Mouse (Mus musculus) midbrain, embryonic 11.5 days (tissue): ENCODE results near the gene Fam71f1. TPM values are rescaled to one million over a fixed set of nuclear protein-coding genes. Genes with fewer than 3 reads are reported as not detected.
A peak's percentile ranks its signal among the peaks of the same experiment; 100 is the strongest.

Source experiments
- ATAC-seq: fragments of 200-750 bp; cut with Nextera tagmentation; 2 replicates; pipeline ENCODE4 v1.8.0; 2017; ENCODE audit warnings: moderate TSS enrichment, moderate library complexity; ENCODE audit not compliant: low FRiP score
- DNase-seq: peaks from one replicate; pipeline ENCODE4 v3.0.0; 2015; ENCODE audit warnings: low spot score; ENCODE audit errors: missing footprints
- H3K27ac ChIP-seq: fragments of 300-500 bp; sonication (generic); 2 replicates; pipeline ENCODE4 v1.5.1; 2014; ENCODE audit warnings: low read depth, low read length
- H3K27me3 ChIP-seq: fragments of 300-500 bp; sonication (generic); 2 replicates; pipeline ENCODE4 v1.6.1; 2014; ENCODE audit warnings: mild to moderate bottlenecking, low read length, moderate library complexity, mixed read lengths; ENCODE audit not compliant: control insufficient read depth, insufficient read depth
- H3K36me3 ChIP-seq: fragments of 300-500 bp; sonication (generic); 2 replicates; pipeline ENCODE4 v1.6.1; 2014; ENCODE audit warnings: mild to moderate bottlenecking, low read length, moderate library complexity, mixed read lengths; ENCODE audit not compliant: control insufficient read depth, insufficient read depth
- H3K4me1 ChIP-seq: fragments of 300-500 bp; sonication (generic); 2 replicates; pipeline ENCODE4 v1.6.1; 2014; ENCODE audit warnings: low read length; ENCODE audit not compliant: control insufficient read depth, insufficient read depth
- H3K4me2 ChIP-seq: fragments of 300-500 bp; sonication (generic); 2 replicates; pipeline ENCODE4 v1.6.1; 2014; ENCODE audit warnings: mild to moderate bottlenecking, moderate library complexity
- H3K4me3 ChIP-seq: fragments of 300-500 bp; sonication (generic); 2 replicates; pipeline ENCODE4 v1.5.1; 2014; ENCODE audit warnings: low read depth, low read length
- H3K9ac ChIP-seq: fragments of 300-500 bp; sonication (generic); 2 replicates; pipeline ENCODE4 v1.6.1; 2014; ENCODE audit warnings: low read length
- H3K9me3 ChIP-seq: fragments of 300-500 bp; sonication (generic); 2 replicates; pipeline ENCODE4 v1.6.1; 2016; ENCODE audit warnings: low read length; ENCODE audit not compliant: control insufficient read depth
- WGBS: fragments of 180-500 bp; shearing (Covaris S2); extraction: QIAGEN DNeasy Blood & Tissue Kit; methylation state at CpG from one replicate; pipeline ENCODE4 v1.1.7; 2014; 5-methylcytosine and 5-hydroxymethylcytosine counted together
- polyA plus RNA-seq: library from polyadenylated mRNA; unstranded; fragments of >200 nt; fragmentation: Nextera tagmentation; extraction: Ambion mirVana; gene quantifications from 2 replicates; pipeline ENCODE4 v1.2.1, GENCODE M21; 2014

The Fam71f1 gene
- polyA plus RNA-seq, 1 experiment from 2014 or later: not detected

DNA sequence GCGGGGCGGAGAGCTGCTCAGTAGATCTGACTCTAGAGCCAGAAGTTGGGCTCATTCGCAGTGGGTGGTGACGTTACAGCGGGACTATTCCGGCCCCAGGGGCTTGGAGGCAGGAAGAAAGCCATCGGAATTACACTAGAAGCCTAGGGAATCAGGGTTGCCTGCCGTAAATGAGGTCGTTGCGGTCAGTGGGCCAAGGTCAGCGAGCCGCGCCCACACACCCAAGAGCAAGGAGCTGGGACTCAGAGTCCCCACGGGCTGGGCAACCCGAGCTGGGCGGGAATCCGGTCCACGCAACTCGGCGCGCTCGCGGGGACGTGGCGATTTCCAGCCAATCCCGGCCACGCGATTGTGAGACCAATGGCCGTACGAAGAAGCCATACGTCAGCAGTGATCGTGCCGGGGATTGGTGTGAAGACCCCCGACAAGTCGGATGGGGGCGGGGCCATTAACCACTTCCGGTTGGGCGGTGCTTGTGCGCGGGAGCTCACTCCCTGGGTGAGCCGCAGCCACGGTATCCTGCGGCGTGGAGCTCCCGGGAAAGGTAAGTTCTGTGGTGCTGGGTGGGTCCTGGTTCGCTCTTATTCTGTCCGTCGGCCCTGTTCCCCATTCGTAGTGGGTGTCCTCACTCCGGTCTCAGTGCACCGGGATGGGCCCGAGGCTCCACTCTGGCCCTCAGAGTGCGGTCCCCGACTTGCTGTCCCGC, 28.9 kb downstream of the Fam71f1 start, which contains the start of gene Calu:
TSS of gene Calu (plus strand) at position 405 of the 706 bp plus-strand sequence.
- WGBS: under 1% methylated on average over 55 of the region's 55 CpGs
- Histone ChIP-seq H3K4me1 (peaks cover 11% of the 10 kb centered on the region), H3K9ac (peak within 1 kb of the TSS; percentile 83), H3K9me3 (no peaks in the 10 kb centered on the region), H3K4me3 (peak within 1 kb of the TSS; percentile 85), H3K27me3 (no peaks in the 10 kb centered on the region), H3K27ac (peak within 1 kb of the TSS; percentile 44; the same call in 1 of the 2 replicates), H3K4me2 (peak within 1 kb of the TSS; percentile 78), H3K36me3 (no peaks in the 10 kb centered on the region)
- DNase-seq (peak; percentile 100), ATAC-seq (peak; percentile 100)

DNA sequence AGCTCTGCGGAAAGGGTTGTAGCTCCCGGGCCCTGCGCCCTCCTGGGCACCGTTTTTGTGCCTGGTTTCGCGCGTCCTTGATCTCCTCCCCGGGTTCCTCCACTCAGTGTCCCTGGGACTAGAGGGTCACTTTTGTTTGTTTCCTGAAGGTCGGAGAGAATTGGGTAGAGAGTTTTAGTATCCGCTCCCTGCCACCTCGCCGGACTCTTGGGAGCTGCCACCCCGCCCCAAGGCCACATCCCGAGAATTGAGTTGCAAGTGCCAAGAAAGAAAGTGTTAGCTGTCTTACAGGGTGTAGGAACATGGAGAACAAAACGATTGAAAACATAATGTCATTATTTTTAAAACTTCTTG, 29.4 kb downstream of the Fam71f1 start:
- peak overlapping the region; percentile 85 for H3K4me3 ChIP-seq
- DNase-seq (no peak), ATAC-seq (no peak)
- H3K4me1 ChIP-seq: peaks cover 11% of the 10 kb centered on the region
- no peaks in the 10 kb centered on the region for H3K36me3 ChIP-seq
- no peaks in the 10 kb centered on the region for H3K27me3 ChIP-seq
- under 1% methylated on average over 15 of the region's 15 CpGs for WGBS
- no peaks in the 10 kb centered on the region for H3K9me3 ChIP-seq
- H3K9ac ChIP-seq: peak overlapping the region; percentile 77
- H3K4me2 ChIP-seq: peak overlapping the region; percentile 73
- H3K27ac ChIP-seq: peak overlapping the region; percentile 22; the same call in 1 of the 2 replicates

DNA sequence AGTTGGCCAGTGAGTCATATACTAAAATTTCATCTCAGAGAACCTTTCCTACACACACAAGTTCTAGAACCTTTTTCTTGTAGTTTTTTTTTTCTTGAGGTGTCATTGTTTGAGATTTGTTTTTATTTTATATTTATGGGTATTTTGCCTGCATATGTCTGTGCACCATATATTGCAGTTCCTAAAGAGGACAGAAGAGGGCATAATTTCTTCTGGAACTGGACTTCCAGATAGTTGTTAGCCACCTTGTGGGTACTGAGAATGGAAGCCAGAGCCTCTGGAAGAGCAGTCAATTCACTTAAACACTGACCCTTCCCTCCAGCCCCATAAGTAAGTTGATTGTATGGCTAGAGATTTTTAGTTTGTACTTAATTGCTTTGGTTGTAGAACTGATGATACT, 32.7 kb downstream of the Fam71f1 start:
- ATAC-seq (no peak), DNase-seq (no peak)

DNA sequence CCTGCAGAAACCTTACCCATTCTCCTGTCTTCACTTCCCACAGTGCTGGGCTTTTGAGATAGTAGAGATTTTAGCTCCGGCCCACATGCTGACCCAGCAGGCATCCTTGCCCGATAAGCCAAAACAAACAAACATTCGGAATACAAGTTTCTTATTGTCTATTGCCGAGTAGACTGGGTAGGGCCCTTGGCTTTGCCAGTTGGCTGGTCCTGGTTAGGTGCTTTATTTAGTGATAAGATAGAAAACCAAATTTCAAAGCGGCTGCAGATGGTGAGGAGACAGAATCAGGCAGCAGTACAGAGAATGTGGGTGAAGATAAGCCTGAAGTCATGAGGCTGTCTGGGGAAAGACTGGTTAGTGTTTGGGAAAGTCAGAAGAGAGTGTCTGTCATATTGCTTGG, 33.9 kb downstream of the Fam71f1 start:
- ATAC-seq (no peak), DNase-seq (no peak)
- Histone ChIP-seq H3K9me3 (no peaks in the 10 kb centered on the region), H3K4me1 (peaks cover 7% of the 10 kb centered on the region), H3K9ac (no peak overlapping the region), H3K4me3 (no peak overlapping the region), H3K4me2 (no peak overlapping the region), H3K36me3 (peaks cover 3% of the 10 kb centered on the region; the same call in 1 of the 2 replicates), H3K27me3 (no peaks in the 10 kb centered on the region), H3K27ac (no peak overlapping the region)
- WGBS: 40% methylated on average over 5 of the region's 5 CpGs

More for the DNA sequence above, 32.7 kb downstream of the Fam71f1 start:
- no peaks in the 10 kb centered on the region for H3K27me3 ChIP-seq
- H3K4me3 ChIP-seq: no peak overlapping the region
- H3K9ac ChIP-seq: no peak overlapping the region
- H3K4me1 ChIP-seq: peaks cover 11% of the 10 kb centered on the region
- H3K4me2 ChIP-seq: no peak overlapping the region
- H3K27ac ChIP-seq: no peak overlapping the region
- H3K9me3 ChIP-seq: no peaks in the 10 kb centered on the region
- H3K36me3 ChIP-seq: no peaks in the 10 kb centered on the region

DNA sequence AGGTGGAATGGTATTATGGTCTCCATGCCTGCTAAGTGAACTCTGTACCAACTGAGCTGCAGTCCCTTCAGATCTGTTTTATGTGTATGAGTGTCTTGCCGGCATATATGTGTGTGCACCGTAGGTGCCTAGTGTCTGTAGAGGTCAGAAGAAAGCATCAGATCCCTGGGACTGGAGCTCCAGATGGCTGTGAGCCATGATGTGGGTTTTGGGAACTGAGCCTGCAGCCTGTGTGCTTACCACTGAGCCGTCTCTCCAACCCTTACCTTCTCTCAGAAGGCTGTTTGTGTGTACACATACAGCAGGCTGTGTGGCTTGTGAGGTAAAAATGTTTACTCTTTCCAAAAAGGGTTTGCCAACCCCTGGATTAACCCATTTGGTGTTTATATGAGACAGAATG, 40.4 kb downstream of the Fam71f1 start:
- DNase-seq (no peak), ATAC-seq (no peak)
- Histone ChIP-seq H3K4me3 (no peak overlapping the region), H3K4me1 (no peaks in the 10 kb centered on the region), H3K27ac (no peak overlapping the region), H3K9ac (no peak overlapping the region), H3K4me2 (no peak overlapping the region), H3K36me3 (peaks cover 3% of the 10 kb centered on the region; the same call in 1 of the 2 replicates), H3K9me3 (no peaks in the 10 kb centered on the region), H3K27me3 (no peaks in the 10 kb centered on the region)
- 91% methylated on average over 3 of the region's 3 CpGs for WGBS

DNA sequence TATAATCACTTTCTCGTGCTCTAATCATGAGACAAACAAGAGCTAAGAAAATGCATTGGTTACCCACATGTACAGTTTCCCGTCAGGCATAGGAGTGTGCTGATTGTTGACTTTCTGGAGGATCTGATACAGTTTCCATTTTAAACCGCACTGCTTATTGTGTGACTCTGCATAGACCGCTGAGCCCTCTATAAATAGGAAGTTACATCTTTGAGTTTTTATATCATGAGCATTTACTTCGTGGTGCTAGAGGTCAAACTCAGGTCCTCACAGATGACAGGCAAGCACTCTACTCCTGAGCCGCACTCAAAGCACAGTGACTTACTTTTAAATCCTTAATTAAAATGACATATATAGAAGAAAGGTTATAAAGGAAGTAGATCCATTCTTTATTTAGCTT, 41.3 kb downstream of the Fam71f1 start:
- WGBS: 91% methylated on average over 6 of the region's 6 CpGs
- Histone ChIP-seq H3K9me3 (no peaks in the 10 kb centered on the region), H3K4me2 (no peak overlapping the region), H3K27ac (no peak overlapping the region), H3K36me3 (peaks cover 3% of the 10 kb centered on the region; the same call in 1 of the 2 replicates), H3K27me3 (no peaks in the 10 kb centered on the region), H3K4me3 (no peak overlapping the region), H3K9ac (no peak overlapping the region), H3K4me1 (no peaks in the 10 kb centered on the region)
- ATAC-seq: no peak
- no peak for DNase-seq

DNA sequence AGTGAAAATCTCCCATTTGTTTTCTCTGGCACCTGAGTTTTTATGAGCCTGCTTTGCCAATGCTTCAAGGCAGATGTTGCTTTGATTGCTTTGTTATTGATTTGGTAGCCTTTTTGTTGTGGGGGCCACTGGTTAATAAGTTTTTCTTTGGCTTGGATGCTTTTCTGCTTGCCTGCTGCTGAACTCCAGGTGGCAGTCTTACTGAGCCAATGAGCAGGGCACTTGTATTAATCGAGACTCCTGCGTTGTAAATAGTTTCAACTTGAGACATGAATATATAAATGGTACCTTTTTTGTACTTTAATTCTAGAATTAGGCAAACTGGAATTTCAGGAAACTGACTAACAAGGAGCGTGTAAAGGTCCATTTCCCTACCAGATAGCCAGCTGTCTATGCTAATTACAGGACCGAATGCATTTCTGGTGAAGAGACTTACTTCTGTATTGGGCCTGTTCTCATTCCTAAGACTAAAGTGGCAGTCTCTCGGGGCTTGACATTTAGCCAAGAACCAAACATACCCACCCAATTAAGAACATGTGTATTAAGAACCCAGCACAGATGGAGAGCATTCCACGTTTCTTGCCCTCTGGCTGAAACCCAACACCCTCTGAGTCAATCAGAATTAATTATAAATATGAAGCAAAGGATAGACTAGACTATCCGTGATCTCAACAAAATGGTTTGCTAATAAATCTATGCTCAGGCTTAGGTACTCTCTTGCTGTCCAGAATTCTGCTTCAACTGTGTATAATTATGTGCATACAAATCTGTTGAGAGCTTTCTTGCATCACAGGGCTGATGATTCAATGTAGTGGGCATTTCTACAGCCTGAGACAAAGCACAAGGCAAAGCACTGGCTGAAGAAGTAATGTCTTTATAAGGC, 43.5 kb downstream of the Fam71f1 start:
- no peak overlapping the region for H3K27ac ChIP-seq
- no peak overlapping the region for H3K4me3 ChIP-seq
- ATAC-seq: no peak
- no peak for DNase-seq
- no peak overlapping the region for H3K9ac ChIP-seq
- no peaks in the 10 kb centered on the region for H3K9me3 ChIP-seq
- no peak overlapping the region for H3K4me2 ChIP-seq
- H3K27me3 ChIP-seq: no peaks in the 10 kb centered on the region
- 78% methylated on average over 7 of the region's 7 CpGs for WGBS
- H3K4me1 ChIP-seq: no peaks in the 10 kb centered on the region
- peaks cover 5% of the 10 kb centered on the region for H3K36me3 ChIP-seq

DNA sequence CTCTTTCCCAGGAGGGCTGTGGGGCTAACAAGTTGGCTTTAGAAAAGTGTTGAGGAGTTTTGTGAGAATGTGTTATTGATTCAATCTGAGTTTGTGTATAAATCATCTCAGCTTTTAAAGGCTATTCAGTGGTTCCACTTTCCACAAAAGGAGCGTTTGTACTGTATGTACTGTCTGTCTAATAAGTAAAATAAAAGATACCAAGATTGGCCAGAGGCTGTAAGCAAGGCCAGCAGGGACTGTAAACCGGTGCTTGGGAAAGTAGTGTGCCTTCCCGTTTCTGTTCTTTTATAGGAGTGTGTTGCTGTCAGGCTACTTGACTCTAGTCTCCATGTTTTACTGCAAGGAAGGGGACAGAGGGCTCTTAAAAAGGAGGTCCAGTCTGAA, 44.2 kb downstream of the Fam71f1 start:
- Histone ChIP-seq H3K4me2 (no peak overlapping the region), H3K36me3 (peaks cover 4% of the 10 kb centered on the region; the same call in 1 of the 2 replicates), H3K4me3 (no peak overlapping the region), H3K27me3 (no peaks in the 10 kb centered on the region), H3K9me3 (no peaks in the 10 kb centered on the region), H3K27ac (no peak overlapping the region), H3K9ac (no peak overlapping the region), H3K4me1 (no peaks in the 10 kb centered on the region)
- WGBS: 91% methylated on average over 3 of the region's 3 CpGs
- ATAC-seq (no peak), DNase-seq (no peak)

DNA sequence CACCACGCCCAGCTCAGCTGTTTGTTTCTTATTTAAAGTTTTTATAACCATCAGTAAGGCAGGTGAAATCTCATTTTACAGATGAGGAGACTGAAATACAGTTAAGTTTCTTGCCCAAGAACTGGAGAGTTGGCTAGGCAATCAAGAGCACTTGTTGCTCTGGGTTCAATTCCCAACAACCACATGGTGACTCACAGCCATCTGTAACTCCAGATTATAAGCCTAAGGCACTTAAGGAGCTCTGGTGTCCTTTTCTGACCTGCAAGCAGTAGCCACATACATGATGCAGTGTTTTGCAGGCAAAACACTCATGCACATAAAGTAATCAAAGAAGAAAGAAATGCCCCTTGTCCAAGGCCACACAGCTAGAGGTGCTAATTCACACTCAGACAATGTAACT, 46.3 kb downstream of the Fam71f1 start:
- WGBS: 96% methylated on average over 1 of the region's 1 CpGs
- Histone ChIP-seq H3K36me3 (peaks cover 4% of the 10 kb centered on the region), H3K4me1 (no peaks in the 10 kb centered on the region), H3K4me3 (no peak overlapping the region), H3K27ac (no peak overlapping the region), H3K27me3 (no peaks in the 10 kb centered on the region), H3K9ac (no peak overlapping the region), H3K4me2 (no peak overlapping the region), H3K9me3 (no peaks in the 10 kb centered on the region)
- DNase-seq (no peak), ATAC-seq (no peak)
